Mouse (Mus musculus) granulocyte monocyte progenitor cell, adult 5-6 weeks (primary cell): ENCODE data around the gene Abhd17c. TPM values are rescaled to one million over a fixed set of nuclear protein-coding genes. Genes with fewer than 3 reads are reported as not detected.
"Not testable (repeated sequence)": the region's sequence is repeated elsewhere in the genome, so short reads cannot be mapped to it uniquely, and the experiment has no call there.

ENCODE experiments used
- ATAC-seq: replicated peaks from 2 replicates; pipeline ENCODE4 v1.8.0; 2016; ENCODE audit warnings: mild to moderate bottlenecking, moderate TSS enrichment, inconsistent platforms; ENCODE audit not compliant: poor library complexity, severe bottlenecking
- total RNA-seq, 2 experiments: library from RNA; stranded (forward) in 1 of 2; stranded (reverse) in 1 of 2; fragments of 200-712, 200-1000 nt in 1 of 2; fragments of >200 nt in 1 of 2; fragmentation: Nextera tagmentation in 1 of 2; gene quantifications; 2 replicates each; pipeline ENCODE4 v1.2.3; 2014 to 2017

Gene Abhd17c
- total RNA-seq, 2 experiments from 2014 or later: 18.6 to 51.2 TPM

DNA sequence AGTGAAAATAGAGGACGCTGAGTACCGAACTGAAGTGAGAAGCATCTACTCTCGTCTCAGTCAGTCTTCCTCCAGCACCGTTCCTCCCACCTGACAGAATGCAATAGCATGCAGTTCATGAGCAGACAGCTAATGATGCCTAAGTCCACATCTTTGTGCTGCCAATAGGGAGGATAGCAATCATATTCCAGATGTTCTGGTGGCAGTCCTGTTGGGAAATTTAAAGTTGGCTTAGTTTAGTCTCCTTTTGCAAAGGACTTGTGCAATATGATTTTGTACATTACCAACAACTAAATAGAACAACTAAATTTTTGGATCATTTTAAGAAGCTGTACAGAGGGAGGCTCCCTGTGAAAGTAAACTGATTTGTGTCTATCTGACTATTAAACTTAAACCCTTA lies 2.1 kb upstream of the Abhd17c start:
- no peak for ATAC-seq

- no peak for ATAC-seq
Measured at GRCm38 (mm10) chr7:84152821-84153220, 1.1 kb upstream of the Abhd17c start.

DNA sequence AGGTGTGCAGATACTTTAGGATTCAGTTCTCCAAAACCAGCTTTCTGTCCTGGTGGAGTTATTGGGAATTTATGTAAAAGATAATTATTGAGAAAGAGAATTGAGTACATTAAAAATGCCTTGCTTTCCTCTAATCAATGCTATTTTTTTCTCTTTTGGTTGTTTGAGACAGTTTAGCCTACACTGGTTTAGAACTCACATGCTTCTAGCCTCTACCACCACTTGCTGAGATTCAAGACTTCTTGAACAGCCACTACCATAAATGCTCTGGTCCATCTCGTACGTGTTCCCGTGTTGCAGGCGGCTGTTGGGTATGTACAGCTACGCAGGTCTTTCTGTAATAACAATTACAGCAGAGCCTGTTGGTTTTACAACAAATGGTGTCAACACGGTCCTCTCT lies 681 bp upstream of the Abhd17c start:
- no peak for ATAC-seq

DNA sequence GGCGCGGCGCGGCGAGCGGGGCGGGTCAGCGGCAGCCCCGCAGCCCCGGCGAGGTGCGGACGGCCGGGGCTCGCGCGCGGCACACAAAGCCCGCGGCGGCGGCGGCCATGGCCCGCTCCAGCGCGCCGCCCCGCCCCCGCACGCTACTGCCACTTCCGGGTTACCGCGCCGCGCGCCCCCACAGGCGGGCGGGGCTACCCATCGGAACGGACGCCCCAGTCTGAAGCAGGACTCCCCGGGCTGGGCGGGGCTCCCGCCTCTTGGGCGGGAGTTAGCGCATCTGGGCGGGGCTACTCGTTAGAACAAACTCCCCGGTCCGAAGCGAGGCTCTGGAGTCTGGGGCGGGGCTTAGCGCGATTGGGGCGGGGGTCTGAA lies 254 bp upstream of the Abhd17c start:
- peak; percentile 89 for ATAC-seq

- ATAC-seq: peak; percentile 50
Measured at GRCm38 (mm10) chr7:84150361-84151000, 1.2 kb downstream of the Abhd17c start.

GRCm38 (mm10) chr7:84149821-84150220 lies 1.9 kb downstream of the Abhd17c start:
- no peak for ATAC-seq

GRCm38 (mm10) chr7:84148896-84149295 lies 2.8 kb downstream of the Abhd17c start:
- ATAC-seq: no peak

- ATAC-seq: no peak
Measured at GRCm38 (mm10) chr7:84147746-84148145, 3.9 kb downstream of the Abhd17c start.

- no peak for ATAC-seq
Measured at GRCm38 (mm10) chr7:84145633-84146032, 6.1 kb downstream of the Abhd17c start.

GRCm38 (mm10) chr7:84142736-84143473 lies 8.8 kb downstream of the Abhd17c start:
- ATAC-seq: peak; percentile 87

DNA sequence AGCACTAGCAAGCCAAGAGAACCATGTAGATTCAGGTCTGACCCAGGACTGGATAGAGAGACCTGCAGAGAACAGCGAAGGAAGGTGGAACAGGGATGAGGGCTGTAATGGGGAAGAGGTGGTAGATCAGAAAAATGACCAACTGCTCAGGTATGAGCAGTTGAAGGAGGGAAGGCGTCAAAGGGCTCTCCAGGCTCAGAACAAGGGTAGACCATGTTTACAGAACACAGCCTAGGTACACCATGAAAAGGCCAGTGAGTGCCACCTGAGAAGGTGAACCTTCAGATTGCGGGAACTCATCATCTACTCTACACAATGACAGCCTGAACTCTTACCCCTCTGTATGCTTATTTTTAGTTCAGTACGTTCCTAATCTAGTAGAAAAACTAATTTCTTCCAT lies 9.5 kb downstream of the Abhd17c start:
- no peak for ATAC-seq

- ATAC-seq: no peak
Measured at GRCm38 (mm10) chr7:84139566-84139965, 12.1 kb downstream of the Abhd17c start.

GRCm38 (mm10) chr7:84138731-84139130 lies 13.0 kb downstream of the Abhd17c start:
- no peak for ATAC-seq

DNA sequence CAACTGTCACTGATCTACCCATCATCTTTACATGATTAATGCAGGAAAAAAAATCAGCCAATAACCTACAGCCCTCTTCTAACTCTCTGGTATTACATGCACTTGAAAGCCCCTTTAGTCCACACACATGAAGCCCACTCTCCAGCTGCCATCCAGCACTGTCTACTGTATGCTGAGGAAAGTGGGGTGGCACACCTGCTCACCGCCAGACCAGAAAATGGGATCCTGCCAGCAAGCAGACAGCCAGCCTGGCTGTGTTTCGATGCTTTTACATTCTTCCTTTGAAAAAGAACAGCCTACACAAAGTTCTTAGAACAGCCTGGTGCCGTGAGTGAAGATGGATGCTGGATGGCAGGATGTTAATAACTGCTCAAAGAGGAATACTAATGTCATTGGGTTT lies 13.9 kb downstream of the Abhd17c start:
- no peak for ATAC-seq

DNA sequence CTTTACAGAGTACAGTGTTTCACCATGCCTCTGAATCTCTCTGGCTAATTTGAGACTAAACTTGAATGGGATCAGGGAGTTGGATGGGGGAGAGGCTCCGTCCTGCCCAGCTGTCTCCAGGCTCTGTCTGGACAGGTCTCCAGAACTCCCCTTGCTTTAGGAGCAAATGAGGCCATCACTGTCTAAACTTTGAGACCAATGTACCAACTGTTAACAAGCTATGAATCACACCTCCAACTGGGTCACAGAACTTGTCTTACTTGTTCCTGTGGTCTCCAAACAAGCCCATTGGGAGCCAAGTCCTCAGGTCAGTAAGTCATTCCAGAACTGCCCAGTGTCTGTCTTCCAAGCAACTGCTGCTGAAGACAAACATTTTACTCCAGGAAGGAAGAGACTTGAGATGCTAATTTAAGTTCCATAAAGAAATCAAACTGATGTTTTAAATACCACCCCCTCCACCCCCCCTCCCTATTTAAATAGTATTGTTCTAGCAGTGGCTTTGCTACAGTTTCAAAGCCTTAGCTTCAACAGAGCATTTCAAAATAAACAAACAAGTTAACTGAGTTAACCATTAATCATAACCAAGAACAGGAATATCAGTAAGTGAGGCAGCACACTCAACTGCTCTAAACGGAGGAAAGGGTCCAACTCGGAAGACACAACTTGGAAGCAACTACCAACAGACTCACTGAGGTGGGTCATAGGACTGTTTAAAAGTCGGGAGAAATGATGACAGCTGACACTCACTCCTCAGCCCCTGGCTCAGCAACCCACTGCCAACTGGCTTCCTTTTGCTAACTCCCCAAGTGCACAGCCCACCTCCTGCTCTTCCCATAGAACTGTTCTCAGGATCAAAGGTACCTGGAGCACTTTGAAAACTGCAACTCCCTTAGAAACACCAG lies 15.6 kb downstream of the Abhd17c start:
- ATAC-seq: no peak

DNA sequence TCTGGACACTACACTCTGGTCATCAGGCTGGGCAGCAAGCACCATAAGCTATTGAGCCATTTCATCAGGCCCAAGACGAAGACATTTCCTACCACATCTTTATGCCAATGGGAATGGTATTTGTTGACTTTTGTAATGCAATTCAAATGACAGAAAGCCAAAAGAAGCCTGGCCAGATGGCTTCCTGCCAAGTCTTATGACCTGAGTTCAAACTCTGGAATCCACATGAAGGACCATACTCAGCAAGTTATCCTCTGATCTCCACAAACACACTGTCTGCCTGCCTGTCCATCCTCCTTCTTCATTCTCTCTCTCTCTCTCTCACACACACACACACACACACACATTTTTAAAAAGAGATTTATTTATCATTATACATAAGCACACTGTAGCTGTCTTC lies 19.0 kb downstream of the Abhd17c start:
- no peak for ATAC-seq

DNA sequence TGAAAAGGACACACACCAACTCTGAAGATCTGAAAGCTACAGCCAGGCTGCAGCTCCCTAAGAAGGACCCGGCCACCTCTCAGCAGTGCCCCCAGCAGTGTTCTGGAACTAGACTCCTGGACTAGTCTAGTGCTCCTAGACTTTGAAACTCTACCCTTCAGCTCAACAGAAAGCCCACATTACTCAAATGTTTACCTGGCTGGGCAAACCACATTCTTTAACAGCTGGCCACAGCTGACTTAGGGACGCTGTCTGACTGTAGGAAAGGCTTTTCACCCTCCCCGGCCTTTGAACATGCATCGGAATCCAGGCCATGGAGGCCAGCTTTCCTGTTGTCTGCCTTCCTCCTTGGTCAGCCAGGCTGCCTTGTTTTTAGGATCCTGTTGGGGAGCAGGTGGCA lies 20.0 kb downstream of the Abhd17c start:
- ATAC-seq: no peak

- no peak for ATAC-seq
Measured at GRCm38 (mm10) chr7:84128661-84129060, 23.0 kb downstream of the Abhd17c start.

GRCm38 (mm10) chr7:84125730-84126129 lies 26.0 kb downstream of the Abhd17c start:
- ATAC-seq: no peak

DNA sequence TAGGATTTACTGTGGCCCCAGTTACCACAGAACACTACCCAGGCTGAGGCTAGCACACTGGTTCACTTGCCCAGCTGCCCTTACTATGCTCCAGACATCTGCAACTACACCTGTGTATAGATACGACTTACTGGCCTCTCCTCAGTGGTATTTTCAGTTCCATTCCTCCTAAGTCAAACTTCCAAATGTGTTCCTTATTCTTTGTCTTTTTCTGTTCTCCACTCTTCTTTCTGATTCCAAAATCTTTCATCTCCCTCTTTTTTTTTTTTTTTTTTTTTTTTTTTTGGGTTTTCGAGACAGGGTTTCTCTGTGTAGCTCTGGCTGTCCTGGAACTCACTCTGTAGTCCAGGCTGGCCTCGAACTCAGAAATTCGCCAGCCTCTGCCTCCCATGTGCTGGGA lies 28.0 kb downstream of the Abhd17c start:
- ATAC-seq: not testable (repeated sequence)

- no peak for ATAC-seq
Measured at GRCm38 (mm10) chr7:84121778-84122177, 29.9 kb downstream of the Abhd17c start.
